Mouse (Mus musculus): ENCODE data around the gene Glcci1. TPM values are rescaled to one million over a fixed set of nuclear protein-coding genes. Genes with fewer than 3 reads are reported as not detected.

The Glcci1 gene
- 1.1 and 1.2 TPM in 2 replicates for polyA plus RNA-seq (2012; rRNA removed)

DNA sequence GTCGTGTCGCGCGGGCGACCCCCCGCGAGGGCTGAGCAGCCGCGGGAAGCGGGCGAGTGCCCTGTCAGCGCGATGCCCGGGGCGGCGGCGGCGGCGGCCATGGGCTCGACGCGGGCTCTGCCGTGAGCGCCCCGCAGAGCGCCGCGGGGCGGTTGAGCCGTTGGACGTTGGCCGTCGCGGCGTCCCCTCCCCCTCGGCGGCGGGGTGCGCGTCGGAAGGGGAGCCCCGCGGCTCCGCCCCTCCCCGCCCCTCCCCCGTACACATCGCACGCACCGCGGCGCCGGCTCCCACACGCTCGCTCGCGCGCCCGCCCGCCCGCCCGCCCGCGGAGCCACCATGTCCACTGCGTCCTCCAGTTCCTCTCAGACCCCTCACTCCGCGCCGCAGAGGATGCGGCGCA is at the start of gene Glcci1:
Gene Glcci1 (plus strand): TSS at position 50 of the 400 bp plus-strand sequence.

